Mouse (Mus musculus) thymus, postnatal 10 days (tissue): ENCODE measurements around the gene Trpm1.

Experiments used
- DNase-seq, 2 experiments: peaks; one replicate each; pipeline ENCODE4 v3.0.0; 2021; ENCODE audit warnings: low spot score in 2 of 2

The Trpm1 gene

GRCm38 (mm10) chr7:64289416-64289815 lies 135.8 kb downstream of the Trpm1 start:
- DNase-seq: no peak

- DNase-seq: no peak
Measured at GRCm38 (mm10) chr7:64290431-64290830, 136.8 kb downstream of the Trpm1 start.

GRCm38 (mm10) chr7:64291722-64292121 lies 138.1 kb downstream of the Trpm1 start:
- no peak for DNase-seq

- DNase-seq: no peak
Measured at GRCm38 (mm10) chr7:64296286-64297010, 142.8 kb downstream of the Trpm1 start.

GRCm38 (mm10) chr7:64310241-64310640 lies 156.6 kb downstream of the Trpm1 start:
- DNase-seq: no peak

GRCm38 (mm10) chr7:64310756-64311155 lies 157.1 kb downstream of the Trpm1 start:
- DNase-seq: no peak

- no peak for DNase-seq
Measured at GRCm38 (mm10) chr7:64312811-64313210, 159.2 kb downstream of the Trpm1 start.
